Mouse (Mus musculus): ENCODE results near the gene Prr5. TPM values are rescaled to one million over a fixed set of nuclear protein-coding genes. Genes with fewer than 3 reads are reported as not detected.
A peak's percentile ranks its signal among the peaks of the same experiment; 100 is the strongest.

Gene Prr5
- polyA plus RNA-seq, 1 experiment, result 68.4 TPM

DNA sequence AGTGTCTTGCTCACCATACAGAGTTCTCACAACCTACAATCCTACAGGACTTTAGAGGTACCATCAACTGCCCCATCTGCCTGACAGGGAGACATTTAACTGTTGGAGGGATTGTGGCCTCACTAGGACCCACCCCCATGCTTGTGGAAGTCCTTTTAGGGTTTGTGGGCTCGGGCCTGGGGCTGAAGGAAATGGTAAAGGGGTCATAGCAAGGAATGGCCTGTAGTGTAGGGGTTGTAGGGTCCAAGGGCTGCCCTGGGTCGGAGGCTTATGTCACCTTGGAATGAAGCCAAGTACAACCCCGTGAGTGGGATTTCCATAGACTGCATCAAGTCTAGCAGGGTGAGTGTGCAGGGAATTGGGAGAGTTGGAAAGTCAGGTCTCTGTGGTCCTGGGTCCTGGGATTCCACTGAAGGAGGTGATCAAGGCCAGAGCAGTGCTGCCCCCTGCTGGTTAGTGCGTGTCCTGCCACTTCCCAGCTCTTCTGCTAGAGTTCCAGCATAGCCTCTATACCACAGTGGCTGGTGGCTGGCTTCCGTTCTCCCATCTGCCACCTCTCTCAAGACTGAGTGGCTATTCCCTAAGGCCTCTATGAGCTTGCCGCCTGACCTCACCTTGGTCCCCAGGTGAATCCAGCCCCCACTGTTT lies 30.9 kb downstream of the Prr5 start:
- no peak for TF ChIP-seq POLR2A (IDR thresholded peaks at IDR 0.05; ENCODE audit: low read depth, low read length)
- peak; percentile 92 for TF ChIP-seq CTCF (conservative IDR thresholded peaks at IDR 0.05; ENCODE audit: insufficient read depth, insufficient read length, low read depth, low read length)
- DNase-seq, result peak; percentile 65
- Histone ChIP-seq H3K36me3 (ENCODE audit: control insufficient read depth, insufficient read depth, low read length) (no peaks in the 10 kb centered on the region), H3K4me1 (ENCODE audit: control insufficient read depth, insufficient read depth, low read length) (peaks cover 10% of the 10 kb centered on the region; the same call in 1 of the 2 replicates), H3K27me3 (replicated peaks; ENCODE audit: control insufficient read depth, insufficient read depth, low read length) (no peaks in the 10 kb centered on the region), H3K4me3 (ENCODE audit: insufficient read depth, low read depth, low read length) (no peak overlapping the region), H3K27ac (ENCODE audit: insufficient read depth, low read depth, low read length) (no peak overlapping the region)
- WGBS, result 53% methylated on average over 6 of the region's 6 CpGs

DNA sequence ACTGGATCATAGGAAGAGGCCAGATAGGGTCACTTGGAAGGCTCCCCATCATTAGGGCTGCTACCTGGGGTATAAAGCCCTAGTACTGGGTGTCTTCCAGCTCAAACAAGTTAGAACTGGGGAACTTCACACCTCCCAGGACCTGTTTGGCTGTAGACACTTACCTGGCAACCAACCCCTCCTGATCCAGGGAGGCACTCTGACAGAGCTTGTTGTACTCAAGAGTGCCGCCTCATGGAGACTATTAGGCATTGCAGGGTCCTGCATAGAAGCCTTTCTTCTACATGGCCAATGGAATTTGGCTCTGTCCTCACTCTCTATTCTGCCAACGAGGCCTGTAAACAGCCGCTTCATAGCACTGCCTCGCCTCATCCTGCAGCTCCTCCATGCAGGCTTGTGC lies 32.5 kb downstream of the Prr5 start:
- no peak overlapping the region for H3K27ac ChIP-seq (ENCODE audit: insufficient read depth, low read depth, low read length)
- no peaks in the 10 kb centered on the region for H3K27me3 ChIP-seq (replicated peaks; ENCODE audit: control insufficient read depth, insufficient read depth, low read length)
- H3K4me3 ChIP-seq (ENCODE audit: insufficient read depth, low read depth, low read length), result no peak overlapping the region
- H3K36me3 ChIP-seq (ENCODE audit: control insufficient read depth, insufficient read depth, low read length), result no peaks in the 10 kb centered on the region
- 31% methylated on average over 4 of the region's 4 CpGs for WGBS
- H3K4me1 ChIP-seq (ENCODE audit: control insufficient read depth, insufficient read depth, low read length), result peaks cover 3% of the 10 kb centered on the region; the same call in 1 of the 2 replicates
- no peak for TF ChIP-seq POLR2A (IDR thresholded peaks at IDR 0.05; ENCODE audit: low read depth, low read length)
- peak; percentile 75 for TF ChIP-seq CTCF (conservative IDR thresholded peaks at IDR 0.05; ENCODE audit: insufficient read depth, insufficient read length, low read depth, low read length)
- peak; percentile 66 for DNase-seq

GRCm38 (mm10) chr15:84702391-84703345 lies 33.2 kb downstream of the Prr5 start:
- Histone ChIP-seq H3K36me3 (ENCODE audit: control insufficient read depth, insufficient read depth, low read length) (no peaks in the 10 kb centered on the region), H3K27ac (ENCODE audit: insufficient read depth, low read depth, low read length) (no peak overlapping the region), H3K4me3 (ENCODE audit: insufficient read depth, low read depth, low read length) (no peak overlapping the region), H3K4me1 (ENCODE audit: control insufficient read depth, insufficient read depth, low read length) (no peaks in the 10 kb centered on the region), H3K27me3 (replicated peaks; ENCODE audit: control insufficient read depth, insufficient read depth, low read length) (no peaks in the 10 kb centered on the region)
- 75% methylated on average over 29 of the region's 29 CpGs for WGBS
- peak; percentile 72 for DNase-seq
- no peak for TF ChIP-seq POLR2A (IDR thresholded peaks at IDR 0.05; ENCODE audit: low read depth, low read length)
- no peak for TF ChIP-seq CTCF (conservative IDR thresholded peaks at IDR 0.05; ENCODE audit: insufficient read depth, insufficient read length, low read depth, low read length)

GRCm38 (mm10) chr15:84703992-84704391 lies 34.6 kb downstream of the Prr5 start:
- DNase-seq, result no peak
- Histone ChIP-seq H3K4me3 (ENCODE audit: insufficient read depth, low read depth, low read length) (no peak overlapping the region), H3K4me1 (ENCODE audit: control insufficient read depth, insufficient read depth, low read length) (no peaks in the 10 kb centered on the region), H3K27me3 (replicated peaks; ENCODE audit: control insufficient read depth, insufficient read depth, low read length) (no peaks in the 10 kb centered on the region), H3K36me3 (ENCODE audit: control insufficient read depth, insufficient read depth, low read length) (no peaks in the 10 kb centered on the region), H3K27ac (ENCODE audit: insufficient read depth, low read depth, low read length) (no peak overlapping the region)
- TF ChIP-seq POLR2A (IDR thresholded peaks at IDR 0.05; ENCODE audit: low read depth, low read length), result no peak
- TF ChIP-seq CTCF (conservative IDR thresholded peaks at IDR 0.05; ENCODE audit: insufficient read depth, insufficient read length, low read depth, low read length), result no peak
- 80% methylated on average over 7 of the region's 7 CpGs for WGBS

- no peak overlapping the region for H3K27ac ChIP-seq (ENCODE audit: insufficient read depth, low read depth, low read length)
- 80% methylated on average over 6 of the region's 6 CpGs for WGBS
Measured at GRCm38 (mm10) chr15:84705351-84705901, 36.0 kb downstream of the Prr5 start.

DNA sequence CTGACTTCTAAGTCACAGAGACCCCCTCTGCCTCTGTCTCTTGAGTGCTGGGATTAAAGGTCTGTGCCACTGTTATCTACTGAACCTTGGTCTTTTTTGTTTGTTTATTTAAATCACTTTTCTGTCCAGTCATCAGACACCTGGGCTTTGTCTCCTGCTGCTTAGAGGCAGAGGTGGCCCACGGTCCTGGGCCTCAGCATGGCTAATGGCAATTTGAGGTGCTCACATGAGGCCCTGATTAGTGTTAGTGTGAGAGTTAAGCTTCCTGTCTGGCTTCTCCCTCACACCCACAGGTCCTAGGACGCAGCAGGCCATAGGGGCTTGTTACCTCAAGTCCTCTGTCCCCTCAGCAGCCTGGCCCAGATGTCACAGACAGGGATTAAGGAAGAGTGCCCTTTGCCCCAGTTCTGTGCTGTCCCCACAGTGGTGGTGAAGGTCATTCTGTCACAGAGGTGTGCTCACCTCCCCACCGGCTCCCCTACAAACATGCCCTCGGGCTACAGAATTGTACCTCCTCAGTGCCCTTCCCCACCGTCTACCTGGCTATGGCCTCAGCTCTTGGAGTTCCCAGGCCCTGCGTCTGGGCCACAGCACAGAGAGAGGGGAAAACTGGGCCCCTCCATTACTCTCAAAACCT lies 37.7 kb downstream of the Prr5 start:
- TF ChIP-seq CTCF (conservative IDR thresholded peaks at IDR 0.05; ENCODE audit: insufficient read depth, insufficient read length, low read depth, low read length) (no peak), POLR2A (IDR thresholded peaks at IDR 0.05; ENCODE audit: low read depth, low read length) (no peak)
- no peaks in the 10 kb centered on the region for H3K36me3 ChIP-seq (ENCODE audit: control insufficient read depth, insufficient read depth, low read length)
- H3K27ac ChIP-seq (ENCODE audit: insufficient read depth, low read depth, low read length), result no peak overlapping the region
- H3K4me3 ChIP-seq (ENCODE audit: insufficient read depth, low read depth, low read length), result no peak overlapping the region
- no peaks in the 10 kb centered on the region for H3K27me3 ChIP-seq (replicated peaks; ENCODE audit: control insufficient read depth, insufficient read depth, low read length)
- DNase-seq, result no peak
- no peaks in the 10 kb centered on the region for H3K4me1 ChIP-seq (ENCODE audit: control insufficient read depth, insufficient read depth, low read length)
- 66% methylated on average over 6 of the region's 6 CpGs for WGBS

More at GRCm38 (mm10) chr15:84705351-84705901, 36.0 kb downstream of the Prr5 start:
- Histone ChIP-seq H3K36me3 (ENCODE audit: control insufficient read depth, insufficient read depth, low read length) (no peaks in the 10 kb centered on the region), H3K27me3 (replicated peaks; ENCODE audit: control insufficient read depth, insufficient read depth, low read length) (no peaks in the 10 kb centered on the region), H3K4me3 (ENCODE audit: insufficient read depth, low read depth, low read length) (no peak overlapping the region), H3K4me1 (ENCODE audit: control insufficient read depth, insufficient read depth, low read length) (no peaks in the 10 kb centered on the region)
- TF ChIP-seq CTCF (conservative IDR thresholded peaks at IDR 0.05; ENCODE audit: insufficient read depth, insufficient read length, low read depth, low read length) (no peak), POLR2A (IDR thresholded peaks at IDR 0.05; ENCODE audit: low read depth, low read length) (no peak)
- no peak for DNase-seq
